Mouse (Mus musculus): ENCODE results near the gene Armc7.
"Not testable (repeated sequence)": the region's sequence is repeated elsewhere in the genome, so short reads cannot be mapped to it uniquely, and the experiment has no call there.

Armc7 gene

GRCm38 (mm10) chr11:115475025-115475757, at the start of gene Armc7:
TSS of gene Armc7 (plus strand) at chr11:115475667.
- DNase-seq: peak; percentile 95

DNA sequence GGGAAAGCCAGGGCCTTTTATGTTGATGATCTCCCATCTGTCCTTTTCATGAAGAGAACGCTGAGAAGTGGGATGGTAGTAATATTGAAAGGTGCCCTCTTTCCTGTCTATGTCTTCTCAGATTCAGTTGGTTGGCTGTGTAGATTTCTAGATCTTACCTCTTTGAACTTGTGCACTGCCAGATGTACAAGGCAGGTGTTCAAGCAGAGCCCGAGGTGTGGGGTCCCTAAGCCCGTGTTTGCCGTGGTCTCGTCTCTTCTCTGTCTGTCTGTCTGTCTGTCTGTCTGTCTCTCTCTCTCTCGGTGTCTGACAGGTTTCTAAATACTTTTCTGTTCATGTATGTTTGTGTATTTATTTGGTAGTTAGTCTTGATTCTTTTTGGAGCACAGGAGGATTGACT, 49.8 kb upstream of the Armc7 start:
- DNase-seq: no peak

DNA sequence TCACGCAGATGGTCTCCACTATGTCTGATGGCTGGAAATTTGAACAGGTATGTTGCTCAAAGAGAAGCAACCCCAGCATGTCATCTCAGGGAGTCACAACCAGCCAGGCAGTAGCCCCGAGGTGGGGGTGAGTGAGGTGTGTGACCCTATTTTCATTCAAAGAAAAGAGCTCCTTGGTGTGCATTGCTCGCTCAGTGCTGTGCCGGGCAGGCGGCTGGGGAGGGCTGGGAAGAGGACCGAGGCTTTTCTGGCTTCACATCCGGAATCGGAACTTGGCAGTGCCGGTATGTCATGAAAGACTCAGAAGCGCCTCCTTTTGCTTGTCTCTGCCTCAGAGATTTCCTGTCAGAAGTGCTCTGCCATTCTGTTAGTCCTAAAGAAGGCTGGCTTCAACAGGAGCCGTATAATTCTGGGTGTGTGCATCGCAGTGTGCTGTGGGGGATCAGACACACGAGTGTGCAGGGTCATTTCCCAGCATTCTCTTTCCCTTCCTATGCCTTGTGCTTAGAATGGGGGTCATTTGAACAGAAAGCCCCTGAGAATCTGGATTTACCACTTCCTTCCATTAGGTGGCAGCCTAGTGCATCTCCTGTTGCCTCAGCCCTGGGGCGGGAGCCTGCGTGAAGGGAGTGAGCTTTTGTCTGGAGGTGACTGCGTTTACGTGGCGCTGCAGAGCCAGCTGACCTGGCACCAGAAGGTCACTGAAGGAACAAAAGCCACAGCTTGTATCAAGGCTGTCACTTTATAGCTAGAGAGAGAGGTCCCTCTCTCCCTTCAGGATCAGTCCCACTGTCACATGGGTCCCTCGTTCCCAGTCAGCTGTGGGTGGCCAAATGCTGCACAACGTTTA, 47.8 kb upstream of the Armc7 start:
- peak; percentile 66 for DNase-seq

GRCm38 (mm10) chr11:115429307-115429706, 46.2 kb upstream of the Armc7 start:
- no peak for DNase-seq

DNA sequence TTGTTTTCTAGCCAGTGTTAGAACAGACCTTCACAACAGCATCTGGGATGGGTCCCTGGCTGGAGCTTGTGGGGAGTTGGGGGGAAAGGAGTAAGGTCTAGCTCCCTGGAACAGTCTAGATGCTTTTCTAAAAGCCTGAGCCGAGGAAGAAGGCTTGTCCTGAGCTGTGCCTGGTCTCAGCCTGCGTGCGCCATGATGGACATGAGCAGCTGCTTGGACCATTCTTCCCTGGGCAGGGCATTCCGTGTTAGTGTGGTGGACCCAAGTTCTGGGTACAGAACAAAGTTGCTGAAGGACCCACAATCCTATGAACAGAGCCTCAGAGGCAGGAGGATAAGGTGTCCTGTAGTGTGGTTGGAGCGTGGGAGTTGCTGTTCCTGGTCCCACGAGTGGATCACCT, 44.9 kb upstream of the Armc7 start:
- no peak for DNase-seq

- DNase-seq: no peak
These were observed 42.7 kb upstream of the Armc7 start for GRCm38 (mm10) chr11:115432814-115433213.

GRCm38 (mm10) chr11:115433342-115433741, 42.1 kb upstream of the Armc7 start:
- no peak for DNase-seq

DNA sequence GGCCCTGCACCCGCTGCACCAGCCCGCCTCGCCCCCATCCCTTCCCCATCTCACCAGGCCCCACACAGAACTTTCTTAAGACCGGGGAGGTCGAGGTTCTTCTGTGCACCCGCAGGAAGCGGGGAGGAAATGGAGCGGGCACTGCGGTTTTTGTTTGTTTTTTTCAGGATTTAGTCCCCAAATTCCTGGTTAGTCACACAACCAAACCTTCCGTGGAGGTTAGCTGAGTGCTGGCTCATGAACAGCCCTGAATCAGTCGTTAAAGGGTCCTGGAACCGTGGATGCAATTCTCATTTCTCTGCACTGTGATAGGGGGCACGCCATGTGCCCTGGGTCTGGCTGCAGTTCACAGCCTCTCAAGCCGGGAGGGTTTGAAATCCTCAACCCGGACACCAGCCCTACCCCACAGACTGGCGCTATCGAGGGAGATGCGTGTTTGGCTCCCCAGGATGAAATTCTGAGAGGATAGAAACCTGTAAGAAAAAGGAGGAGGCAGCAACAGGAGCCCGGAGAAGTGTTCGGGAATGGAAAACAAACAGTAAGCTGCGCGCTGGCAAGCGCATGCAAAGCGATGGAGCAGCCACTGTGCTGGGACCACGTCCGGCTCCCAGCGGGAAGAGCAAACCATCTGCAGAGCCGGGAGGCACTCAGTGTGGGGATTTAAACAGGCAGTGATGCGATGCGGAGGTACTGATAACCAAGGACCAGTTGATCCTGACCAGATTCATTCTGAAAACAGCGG, 39.7 kb upstream of the Armc7 start:
- DNase-seq: no peak

GRCm38 (mm10) chr11:115437571-115438122, 37.8 kb upstream of the Armc7 start:
- no peak for DNase-seq

- no peak for DNase-seq
These were observed 36.1 kb upstream of the Armc7 start for GRCm38 (mm10) chr11:115439326-115439725.

GRCm38 (mm10) chr11:115439906-115440595, 35.4 kb upstream of the Armc7 start, which contains the start of gene Trim80:
TSS of gene Trim80 (plus strand) at chr11:115440545.
- DNase-seq: no peak

DNA sequence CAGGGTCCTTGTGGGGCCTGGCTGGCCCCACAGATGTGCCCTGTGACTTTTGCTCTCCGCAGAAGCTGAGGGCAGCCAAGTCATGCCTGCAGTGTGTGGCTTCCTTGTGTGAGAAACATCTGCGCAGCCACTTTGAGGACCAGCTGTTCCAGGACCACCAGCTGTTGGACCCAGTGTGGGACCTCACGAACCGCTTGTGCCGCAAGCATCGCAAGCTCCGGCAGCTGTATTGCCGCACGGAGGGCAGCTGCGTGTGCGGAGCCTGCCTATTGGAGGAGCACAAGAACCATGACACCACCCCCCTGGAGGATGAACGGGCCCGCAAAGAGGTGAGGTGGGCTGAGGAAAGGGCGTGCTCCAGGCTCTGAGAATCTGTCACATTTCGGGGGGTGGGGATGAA, 34.0 kb upstream of the Armc7 start:
- DNase-seq: no peak

DNA sequence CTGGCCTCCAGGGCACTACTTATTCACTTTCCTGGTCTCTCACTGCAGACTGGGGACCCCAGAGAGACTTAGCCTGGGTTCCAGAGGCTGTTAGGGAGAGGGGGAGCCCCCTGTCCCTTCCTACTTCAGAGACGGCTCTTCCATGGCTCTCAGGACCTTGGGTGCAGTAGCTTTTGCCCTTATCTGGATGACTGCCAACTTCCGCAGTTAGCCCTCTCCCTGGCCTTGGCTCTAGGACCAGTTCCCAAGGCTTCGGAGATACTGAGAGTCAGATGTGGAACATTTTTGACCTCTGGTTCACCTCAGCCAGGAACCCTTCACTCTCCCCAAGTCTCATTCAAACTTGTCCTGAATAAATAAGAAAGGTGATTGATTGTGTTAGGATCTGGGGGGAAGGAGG, 28.6 kb upstream of the Armc7 start:
- peak; percentile 76 for DNase-seq

GRCm38 (mm10) chr11:115447321-115447885, 28.1 kb upstream of the Armc7 start:
- DNase-seq: peak; percentile 62

DNA sequence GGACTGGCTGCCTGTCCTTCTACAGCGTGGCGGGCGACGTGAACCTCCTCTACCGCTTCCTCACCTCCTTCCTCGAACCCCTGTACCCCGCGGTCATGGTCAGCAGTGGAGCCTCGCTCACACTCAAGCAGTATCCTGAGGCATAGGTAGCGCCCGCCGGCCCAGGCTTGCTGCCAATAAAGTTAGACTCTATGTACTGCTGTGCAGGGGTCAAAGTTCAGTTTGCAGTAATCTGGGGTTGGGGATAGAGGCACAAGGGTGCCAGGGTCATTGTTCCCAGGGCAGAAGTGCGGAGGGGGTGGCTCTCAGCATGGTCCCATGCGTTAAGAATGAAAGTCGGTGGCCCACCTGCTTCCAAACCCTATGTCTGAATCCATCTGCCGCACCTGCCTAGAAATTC, 27.4 kb upstream of the Armc7 start:
- DNase-seq: peak; percentile 80

DNA sequence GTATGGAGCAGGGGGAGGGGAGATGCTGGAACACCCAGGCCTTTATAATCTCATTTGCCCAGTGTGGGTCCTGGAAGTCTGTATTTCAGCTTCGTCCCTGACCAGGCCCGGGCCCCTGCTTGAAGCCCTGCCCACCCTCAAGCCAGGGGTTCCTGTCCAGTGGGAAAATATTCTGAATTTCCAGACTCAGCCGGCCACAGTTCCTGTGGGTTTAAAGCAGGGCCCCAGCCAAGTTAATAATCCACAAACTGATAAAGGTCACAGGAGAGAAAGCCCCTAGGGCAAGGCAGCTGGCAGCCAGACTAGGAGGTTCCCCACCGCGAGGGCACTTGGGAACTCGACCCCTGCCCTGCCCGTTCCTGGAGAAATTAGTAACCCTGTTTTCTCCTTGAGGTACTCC, 26.5 kb upstream of the Armc7 start:
- peak; percentile 93 for DNase-seq

DNA sequence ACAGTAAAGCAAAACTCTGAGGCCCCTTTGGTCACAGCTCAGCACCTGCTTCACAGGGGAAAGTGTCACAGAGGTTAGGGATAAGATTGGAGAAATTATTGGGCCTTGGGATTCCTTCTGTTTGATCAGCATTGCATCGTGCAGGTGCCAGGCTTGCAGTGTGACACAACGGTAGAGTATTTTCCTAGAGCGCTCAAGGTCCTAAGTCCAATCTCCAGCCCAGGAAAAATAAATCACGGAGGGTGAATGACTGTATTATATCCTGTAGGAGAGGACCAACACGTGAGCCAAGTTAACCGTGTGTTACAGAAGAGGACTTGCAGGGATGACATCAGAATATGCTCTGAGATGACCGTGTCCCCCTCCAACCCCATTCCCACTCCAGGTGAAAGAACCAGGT, 25.3 kb upstream of the Armc7 start:
- peak; percentile 63 for DNase-seq

DNA sequence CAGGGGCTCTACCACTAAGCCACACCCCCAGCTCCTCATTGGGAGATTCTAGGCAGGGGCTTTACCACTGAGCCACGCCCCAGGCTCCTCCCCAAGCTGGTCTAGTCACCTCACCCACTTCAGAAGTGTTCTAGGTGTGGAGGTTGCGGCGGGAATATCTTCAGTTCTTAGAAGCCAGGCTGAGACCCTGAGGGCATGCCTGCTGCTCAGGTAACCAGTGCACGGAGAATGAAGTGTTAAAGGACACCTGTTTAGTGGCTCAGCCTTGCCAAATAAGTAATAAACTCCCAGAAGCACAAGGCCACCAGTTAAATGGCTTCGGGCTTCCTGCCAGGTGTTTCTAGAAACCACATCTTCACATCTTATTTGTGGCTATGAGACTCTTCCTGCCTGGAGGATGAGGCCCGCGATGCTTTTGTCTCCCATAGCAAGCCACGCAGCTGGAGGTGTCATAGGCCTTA, 23.7 kb upstream of the Armc7 start:
- DNase-seq: peak; percentile 46

GRCm38 (mm10) chr11:115452281-115452860, 23.1 kb upstream of the Armc7 start:
- DNase-seq: no peak

DNA sequence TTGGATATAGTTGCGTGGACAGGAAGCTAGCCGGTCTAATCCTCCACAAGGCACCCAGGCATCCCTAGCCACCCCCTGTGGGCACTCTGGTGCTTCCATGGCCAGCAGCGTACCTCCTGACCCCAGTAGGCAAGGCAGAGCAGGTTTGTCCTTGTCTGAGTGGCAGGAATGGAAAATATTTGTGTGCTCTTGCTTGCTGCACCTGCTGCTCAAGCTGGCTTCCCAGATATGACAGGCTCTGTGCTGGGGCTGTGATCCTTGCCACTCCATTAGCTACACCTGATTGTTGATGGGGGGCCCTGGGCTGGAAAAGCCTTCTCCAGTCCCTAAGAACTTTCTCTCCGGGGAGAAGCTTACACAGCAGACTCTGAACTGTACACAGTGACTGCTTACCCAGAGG, 22.2 kb upstream of the Armc7 start:
- peak; percentile 65 for DNase-seq

DNA sequence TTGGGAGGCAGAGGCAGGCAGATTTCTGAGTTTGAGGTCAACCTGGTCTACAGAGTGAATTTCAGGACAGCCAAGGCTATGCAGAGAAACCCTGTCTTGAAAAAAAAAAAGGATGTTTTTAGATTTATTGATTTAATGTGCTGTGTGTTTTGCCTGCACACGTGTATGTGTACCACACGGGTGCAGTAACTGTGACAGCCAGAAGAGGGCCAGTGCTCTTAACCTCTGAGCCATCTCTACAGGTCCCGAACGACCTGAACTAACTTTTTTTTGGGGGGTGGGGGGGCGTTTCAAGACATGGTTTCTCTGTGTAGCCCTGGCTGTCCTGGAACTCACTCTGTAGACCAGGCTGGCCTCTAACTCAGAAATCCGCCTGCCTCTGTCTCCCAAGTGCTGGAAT, 20.6 kb upstream of the Armc7 start:
- DNase-seq: not testable (repeated sequence)

- no peak for DNase-seq
These were observed 19.8 kb upstream of the Armc7 start for GRCm38 (mm10) chr11:115455619-115456018.

Measured in kidney, adult 11 months (tissue).